Mouse (Mus musculus) intestine, postnatal 0 days (tissue): ENCODE results near the gene Syt16. TPM values are rescaled to one million over a fixed set of nuclear protein-coding genes. Genes with fewer than 3 reads are reported as not detected.

Experiments used
- ATAC-seq: fragments of 200-750 bp; cut with Nextera tagmentation; 2 replicates; pipeline ENCODE4 v1.8.0; 2017; ENCODE audit warnings: mild to moderate bottlenecking, moderate TSS enrichment, moderate library complexity
- H3K27ac ChIP-seq: fragments of 300-500 bp; sonication (generic); 2 replicates; pipeline ENCODE4 v1.5.1; 2014; ENCODE audit warnings: mild to moderate bottlenecking, low read depth, low read length, moderate library complexity
- H3K27me3 ChIP-seq: fragments of 300-500 bp; sonication (generic); replicated peaks from 2 replicates; pipeline ENCODE4 v1.6.1; 2014; ENCODE audit warnings: low read length, mixed read lengths; ENCODE audit not compliant: control insufficient read depth, insufficient read depth
- H3K36me3 ChIP-seq: fragments of 300-500 bp; sonication (generic); 2 replicates; pipeline ENCODE4 v1.6.1; 2014; ENCODE audit warnings: mild to moderate bottlenecking, moderate library complexity; ENCODE audit not compliant: control insufficient read depth, insufficient read depth
- H3K4me1 ChIP-seq: fragments of 300-500 bp; sonication (generic); replicated peaks from 2 replicates; pipeline ENCODE4 v1.6.1; 2014; ENCODE audit warnings: antibody characterized with exemption, low read length, mixed read lengths; ENCODE audit not compliant: control insufficient read depth, insufficient read depth
- H3K4me2 ChIP-seq: fragments of 300-500 bp; sonication (generic); replicated peaks from 2 replicates; pipeline ENCODE4 v1.6.1; 2014; ENCODE audit warnings: low read depth, mild to moderate bottlenecking, moderate library complexity
- H3K4me3 ChIP-seq: fragments of 300-500 bp; sonication (generic); 2 replicates; pipeline ENCODE4 v1.5.1; 2014; ENCODE audit warnings: low read depth, low read length
- H3K9ac ChIP-seq: fragments of 300-500 bp; sonication (generic); 2 replicates; pipeline ENCODE4 v1.6.1; 2014; ENCODE audit warnings: mild to moderate bottlenecking, low read depth, low read length
- H3K9me3 ChIP-seq: fragments of 300-500 bp; sonication (generic); 2 replicates; pipeline ENCODE4 v1.6.1; 2016; ENCODE audit warnings: mixed run types; ENCODE audit not compliant: control insufficient read depth
- CTCF ChIP-seq: sonication (generic); IDR thresholded peaks from 2 replicates; pipeline ENCODE4 v1.5.1; 2016; ENCODE audit warnings: low read depth, mild to moderate bottlenecking, control low read depth, antibody characterized with exemption, moderate library complexity
- WGBS: fragments of 180-500 bp; shearing (Covaris S2); extraction: QIAGEN DNeasy Blood & Tissue Kit; methylation state at CpG from one replicate; pipeline ENCODE4 v1.1.7; 2014; 5-methylcytosine and 5-hydroxymethylcytosine counted together
- polyA plus RNA-seq: library from polyadenylated mRNA; unstranded; fragments of >200 nt; fragmentation: Nextera tagmentation; extraction: Ambion mirVana; gene quantifications from 2 replicates; pipeline ENCODE4 v1.2.1, GENCODE M21; 2015

The Syt16 gene
- 1.1 and 1.2 TPM in 2 replicates for polyA plus RNA-seq

DNA sequence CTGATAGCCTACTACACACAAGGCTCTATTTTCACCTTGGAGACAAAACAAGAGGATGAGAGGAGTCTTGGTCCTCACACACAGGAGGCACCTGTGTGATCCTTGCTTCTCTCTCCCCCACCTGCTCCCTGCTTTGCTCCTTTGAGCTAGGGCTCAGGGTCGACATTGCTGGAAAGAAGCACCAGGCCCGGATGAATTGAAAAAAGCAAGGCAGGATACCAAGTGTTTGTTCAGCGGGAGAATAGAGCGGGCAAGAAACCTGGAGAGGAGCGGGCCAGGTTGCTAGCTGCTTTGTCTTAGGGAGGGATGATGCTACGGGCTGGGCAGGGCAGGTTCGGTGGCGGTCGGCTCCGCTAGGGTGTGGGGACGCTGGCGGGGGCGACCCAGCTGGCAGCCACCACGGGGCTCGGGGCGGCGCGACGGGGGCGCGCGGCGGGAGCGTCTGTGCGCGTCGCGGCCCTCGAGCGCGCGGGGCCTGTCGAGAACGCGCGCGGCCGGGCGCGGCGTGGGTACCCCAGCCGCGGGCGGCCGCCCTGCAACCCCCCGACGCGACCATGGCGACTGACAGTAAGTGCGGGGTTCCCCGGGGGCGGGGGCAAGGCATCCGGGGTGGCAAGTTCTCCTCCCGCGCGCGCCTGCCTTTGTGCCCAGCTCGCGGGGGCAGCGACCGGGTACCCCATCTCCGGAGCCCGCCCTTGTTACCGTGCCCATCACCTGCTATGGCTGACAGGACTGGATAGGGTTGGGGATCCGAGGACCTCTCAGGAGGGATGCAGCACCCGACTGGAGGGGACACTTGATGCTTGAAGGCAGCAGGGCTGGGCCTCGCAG lies at the start of gene Syt16:
TSS of gene Syt16 (plus strand) at position 365 of the 831 bp plus-strand sequence.
- H3K9me3 ChIP-seq: no peaks in the 10 kb centered on the region
- no peaks in the 10 kb centered on the region for H3K36me3 ChIP-seq
- no peaks in the 10 kb centered on the region for H3K4me1 ChIP-seq
- peaks cover 28% of the 10 kb centered on the region for H3K27me3 ChIP-seq
- TF ChIP-seq CTCF: no peak
- no peak for ATAC-seq
- 2% methylated on average over 65 of the region's 67 CpGs for WGBS
- H3K4me2 ChIP-seq: peak within 1 kb of the TSS; percentile 74
- no peak within 1 kb of the TSS for H3K27ac ChIP-seq
- peak within 1 kb of the TSS; percentile 47 for H3K4me3 ChIP-seq
- 0 out of 2 replicates have a peak within 1 kb of the TSS, but pooled peaks have one; percentile 13 for H3K9ac ChIP-seq

DNA sequence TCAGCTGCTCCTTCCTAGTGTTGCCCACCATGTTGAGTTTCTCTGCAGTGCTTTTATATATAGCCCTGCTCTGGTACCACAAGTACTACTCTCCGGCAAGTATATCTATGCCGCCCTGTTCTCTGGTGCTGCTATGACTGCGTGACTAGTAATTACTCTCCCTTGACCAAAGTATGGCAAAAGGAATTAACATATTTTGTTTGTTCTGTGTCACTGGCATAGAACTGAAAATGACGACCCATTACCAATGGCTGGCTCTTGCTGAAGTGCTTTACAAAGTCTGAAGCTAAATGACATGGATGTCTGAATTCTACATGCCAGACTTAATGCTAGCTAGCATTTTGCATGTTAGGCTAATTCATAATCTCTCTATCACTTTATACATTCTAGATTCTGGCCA lies 49.0 kb upstream of the Syt16 start:
- Histone ChIP-seq H3K27me3 (no peaks in the 10 kb centered on the region), H3K36me3 (peaks cover 19% of the 10 kb centered on the region), H3K4me2 (peak overlapping the region; percentile 13; the same call in 1 of the 2 replicates), H3K9me3 (no peaks in the 10 kb centered on the region), H3K27ac (no peak overlapping the region), H3K9ac (no peak overlapping the region), H3K4me1 (no peaks in the 10 kb centered on the region), H3K4me3 (no peak overlapping the region)
- 86% methylated on average over 4 of the region's 4 CpGs for WGBS
- ATAC-seq: no peak
- TF ChIP-seq CTCF: no peak

- Histone ChIP-seq H3K9ac (peak overlapping the region; percentile 45; the same call in 1 of the 2 replicates), H3K27ac (no peak overlapping the region), H3K27me3 (no peaks in the 10 kb centered on the region), H3K36me3 (peaks cover 9% of the 10 kb centered on the region; the same call in 1 of the 2 replicates), H3K4me2 (peak overlapping the region; percentile 89), H3K4me3 (peak overlapping the region; percentile 44), H3K9me3 (no peaks in the 10 kb centered on the region), H3K4me1 (no peaks in the 10 kb centered on the region)
- WGBS: 8% methylated on average over 46 of the region's 46 CpGs
- no peak for TF ChIP-seq CTCF
- ATAC-seq: peak; percentile 80
Observed at GRCm38 (mm10) chr12:73949318-73950058, 48.0 kb upstream of the Syt16 start.

DNA sequence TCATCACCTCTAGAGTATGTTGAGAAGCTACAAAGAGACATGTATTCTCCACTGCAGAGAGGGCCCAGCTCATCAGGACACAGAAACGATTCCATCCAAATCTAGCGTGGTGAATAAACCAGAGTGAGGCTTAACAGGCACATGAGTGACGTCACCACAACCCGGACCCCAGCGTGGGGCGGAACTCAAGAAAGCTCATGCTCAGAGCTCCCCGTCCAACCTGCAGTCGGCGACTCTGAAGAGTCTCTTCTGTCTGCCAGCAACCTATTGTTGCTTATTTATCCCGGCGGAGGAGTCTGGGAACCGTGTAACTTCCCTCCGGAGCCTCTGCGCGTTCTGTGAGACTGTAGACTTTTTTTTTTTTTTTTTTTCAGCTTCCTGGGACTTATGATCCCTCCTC lies 44.6 kb upstream of the Syt16 start:
- Histone ChIP-seq H3K4me2 (peak overlapping the region; percentile 72), H3K36me3 (no peaks in the 10 kb centered on the region), H3K9ac (peak overlapping the region; percentile 40)

GRCm38 (mm10) chr12:73953420-73954186 lies 43.9 kb upstream of the Syt16 start:
- WGBS: 44% methylated on average over 14 of the region's 14 CpGs
- H3K9ac ChIP-seq: peak overlapping the region; percentile 40; the same call in 1 of the 2 replicates
- no peak for TF ChIP-seq CTCF
- no peaks in the 10 kb centered on the region for H3K9me3 ChIP-seq
- no peak for ATAC-seq
- H3K4me1 ChIP-seq: no peaks in the 10 kb centered on the region
- H3K4me3 ChIP-seq: peak overlapping the region; percentile 36
- no peak overlapping the region for H3K27ac ChIP-seq
- no peaks in the 10 kb centered on the region for H3K36me3 ChIP-seq
- no peaks in the 10 kb centered on the region for H3K27me3 ChIP-seq
- peak overlapping the region; percentile 72 for H3K4me2 ChIP-seq

More for the DNA sequence above, 44.6 kb upstream of the Syt16 start:
- Histone ChIP-seq H3K27ac (no peak overlapping the region), H3K9me3 (no peaks in the 10 kb centered on the region), H3K4me3 (peak overlapping the region; percentile 36), H3K4me1 (no peaks in the 10 kb centered on the region), H3K27me3 (no peaks in the 10 kb centered on the region)
- no peak for ATAC-seq
- 5% methylated on average over 15 of the region's 15 CpGs for WGBS
- TF ChIP-seq CTCF: no peak; the same call in 1 of the 2 replicates
